Mouse (Mus musculus) embryo, embryonic 9.5 days (tissue): Measurements from ENCODE around the gene Mark4.
A peak's percentile ranks its signal among the peaks of the same experiment; 100 is the strongest.

Experiments
- DNase-seq: peaks from one replicate; pipeline ENCODE4 v3.0.0-alpha.2; 2017; ENCODE audit errors: extremely low spot score

Gene Mark4

DNA sequence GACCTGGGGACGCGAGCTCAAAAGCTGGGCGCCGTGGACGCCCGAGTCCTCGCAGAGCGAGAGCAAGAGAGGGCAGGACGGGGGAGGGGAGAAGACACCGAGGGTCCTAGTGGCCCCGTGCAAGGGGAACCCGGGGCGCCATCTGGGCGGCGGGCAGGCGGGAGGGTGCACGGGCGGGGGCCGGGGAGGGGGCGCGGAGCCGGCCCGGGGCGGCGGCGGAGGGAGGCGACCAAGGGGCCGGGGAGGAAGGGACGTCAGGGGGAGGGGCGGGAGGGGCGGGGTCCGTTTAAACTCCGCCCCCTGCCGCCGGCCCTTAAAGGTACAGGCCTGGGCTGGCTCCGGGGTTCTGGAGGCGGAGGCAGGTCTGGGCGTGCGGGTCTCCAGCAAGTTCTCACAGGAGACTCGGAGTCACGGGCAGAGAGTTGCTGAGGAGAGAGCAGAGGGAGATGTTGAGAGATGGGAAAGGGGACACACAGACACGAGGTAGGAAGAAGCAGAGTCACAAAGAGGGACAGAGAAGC is at the start of gene Mark4:
Gene Mark4 (minus strand): TSS at position 231 of the 521 bp plus-strand sequence.
- DNase-seq, result peak; percentile 92

DNA sequence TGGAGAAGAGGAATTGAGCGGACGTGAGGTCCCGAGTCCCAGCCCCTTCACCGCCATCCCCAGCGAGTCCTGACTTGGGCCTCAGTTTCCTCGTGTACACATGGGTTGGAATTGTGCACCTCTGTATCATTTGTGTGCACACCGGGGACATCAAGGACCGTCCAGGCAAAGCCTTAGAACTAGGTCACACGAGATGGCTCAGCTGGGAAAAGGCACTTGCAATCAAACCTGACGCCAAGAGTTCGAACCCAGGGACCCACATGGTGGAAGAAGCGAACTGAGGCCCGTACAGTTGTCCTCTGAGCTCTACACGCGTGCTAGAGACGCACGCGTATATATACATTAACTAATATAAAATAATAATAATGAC is 49.0 kb upstream of the Mark4 start:
- no peak for DNase-seq

- peak; percentile 77 for DNase-seq
These were observed 48.5 kb upstream of the Mark4 start for GRCm38 (mm10) chr7:19506969-19507611.

GRCm38 (mm10) chr7:19506326-19506725 is 47.7 kb upstream of the Mark4 start:
- no peak for DNase-seq

- peak; percentile 68 for DNase-seq
These were observed 45.0 kb upstream of the Mark4 start for GRCm38 (mm10) chr7:19503481-19504068.

DNA sequence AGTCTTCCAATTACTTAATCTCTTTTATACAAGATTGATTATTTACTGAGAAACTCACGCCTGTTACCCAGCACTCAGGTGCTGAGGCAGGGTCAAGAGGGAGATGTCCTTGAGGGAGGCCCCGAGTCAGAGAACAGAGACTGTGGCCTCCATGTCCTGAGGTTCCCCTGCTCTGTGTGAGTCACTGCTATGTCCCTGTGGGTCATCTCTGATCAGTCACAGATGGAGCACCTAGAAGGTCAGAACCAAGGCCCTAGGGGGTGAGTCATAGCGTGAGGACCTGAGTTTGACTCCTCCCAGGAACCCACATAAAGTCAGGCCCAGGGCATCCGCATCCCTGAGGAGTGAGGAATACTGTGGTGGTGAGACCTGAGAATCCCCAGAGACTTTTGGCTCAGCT is 43.0 kb upstream of the Mark4 start:
- DNase-seq, result no peak

- no peak for DNase-seq
These were observed 42.1 kb upstream of the Mark4 start for GRCm38 (mm10) chr7:19500420-19501363.

DNA sequence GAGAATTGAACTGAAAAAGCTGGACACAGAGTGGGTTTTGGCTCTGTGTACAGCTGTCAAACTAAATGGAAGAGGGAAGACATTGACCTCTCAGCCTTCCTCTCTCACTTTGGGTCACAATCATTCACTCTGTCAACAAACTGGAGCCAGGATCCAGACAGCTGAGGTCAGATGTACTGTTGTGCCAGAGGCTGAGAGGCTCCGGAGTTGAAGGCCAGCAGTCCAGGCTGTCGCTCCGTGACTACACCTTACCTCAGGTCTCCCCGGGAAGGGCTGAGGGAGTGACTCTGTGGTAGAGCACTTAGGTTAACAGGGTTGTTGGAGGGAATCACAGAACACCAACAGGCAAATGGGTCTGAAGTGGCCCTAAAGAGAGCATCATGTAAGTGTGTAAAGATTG is 39.7 kb upstream of the Mark4 start:
- DNase-seq, result no peak

- DNase-seq, result no peak
These were observed 37.6 kb upstream of the Mark4 start for GRCm38 (mm10) chr7:19496214-19496555.

GRCm38 (mm10) chr7:19495521-19496213 is 37.0 kb upstream of the Mark4 start:
- DNase-seq, result peak; percentile 41

DNA sequence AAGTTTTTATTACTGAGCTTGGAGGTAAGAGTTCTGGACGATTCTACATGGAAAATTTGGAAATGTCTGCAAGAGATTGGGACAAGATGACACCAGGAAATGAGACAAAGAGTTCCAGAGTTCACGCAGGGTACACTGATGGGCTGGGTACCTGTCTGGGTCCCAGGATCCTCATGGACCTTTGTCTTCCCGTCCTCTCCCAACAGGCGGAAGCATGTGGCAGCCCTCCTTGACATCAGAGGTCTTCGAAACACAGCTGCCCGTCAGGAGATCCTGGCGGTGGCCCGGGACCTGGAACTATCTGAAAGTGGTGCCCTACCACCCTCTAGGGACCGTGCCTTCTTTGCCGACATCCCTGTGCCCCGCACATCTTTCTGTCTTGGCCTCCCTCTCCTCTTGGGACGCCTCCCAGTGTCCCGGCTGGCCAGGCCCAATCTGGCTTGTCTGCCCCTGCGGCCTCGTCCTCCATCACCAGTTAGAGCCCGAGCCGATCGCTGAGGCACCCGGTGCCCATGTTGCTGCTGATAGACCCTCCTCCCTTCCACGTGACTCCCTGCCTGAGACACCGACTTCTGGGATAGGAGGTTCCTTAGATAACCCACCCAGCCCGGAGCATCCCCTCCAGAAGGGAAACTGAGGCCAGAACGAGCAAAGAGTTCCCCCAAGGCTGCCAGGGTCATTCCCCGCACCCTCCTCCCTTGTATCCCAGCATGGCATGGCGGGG is 36.3 kb upstream of the Mark4 start:
- DNase-seq, result no peak

DNA sequence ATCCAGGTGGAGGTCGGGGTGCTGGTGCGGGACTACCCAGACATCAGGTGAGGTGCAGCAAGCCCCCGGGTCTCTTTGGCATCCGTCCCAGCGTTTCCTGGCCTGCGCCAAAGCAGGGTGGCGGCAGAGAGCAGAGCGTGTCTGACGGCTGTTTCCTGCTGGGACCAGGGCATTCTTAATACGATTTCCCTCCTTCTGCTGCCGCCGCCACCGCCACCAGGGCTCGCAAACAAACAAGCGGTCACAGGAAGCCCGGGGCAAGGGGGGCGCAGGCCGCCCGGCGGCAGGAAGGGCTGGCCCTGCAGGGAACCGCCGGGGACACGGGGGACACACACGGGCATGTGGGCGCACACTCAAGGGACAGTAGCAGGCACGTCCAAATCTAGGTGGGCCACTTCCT is 33.1 kb upstream of the Mark4 start:
- peak; percentile 45 for DNase-seq

DNA sequence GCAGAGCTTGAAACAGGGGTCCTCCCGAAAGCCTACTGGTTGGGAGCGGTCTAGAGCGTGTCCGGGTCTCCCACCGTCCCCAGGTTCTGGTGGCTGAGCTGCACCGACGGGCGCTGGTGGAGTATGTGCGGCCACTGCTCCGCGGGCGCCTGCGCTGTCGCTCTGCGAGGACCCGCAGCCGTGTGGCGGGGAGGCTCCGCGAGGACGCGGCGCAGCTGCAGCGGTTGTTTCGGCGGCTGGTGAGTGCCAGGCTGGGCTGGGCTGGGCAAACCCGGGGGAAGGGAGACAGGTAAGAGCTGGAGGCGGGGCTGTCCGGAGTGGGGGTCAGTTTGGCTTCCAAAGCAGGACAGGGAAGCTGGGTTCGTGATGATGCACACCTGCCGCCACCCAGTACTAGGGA is 30.9 kb upstream of the Mark4 start:
- no peak for DNase-seq

DNA sequence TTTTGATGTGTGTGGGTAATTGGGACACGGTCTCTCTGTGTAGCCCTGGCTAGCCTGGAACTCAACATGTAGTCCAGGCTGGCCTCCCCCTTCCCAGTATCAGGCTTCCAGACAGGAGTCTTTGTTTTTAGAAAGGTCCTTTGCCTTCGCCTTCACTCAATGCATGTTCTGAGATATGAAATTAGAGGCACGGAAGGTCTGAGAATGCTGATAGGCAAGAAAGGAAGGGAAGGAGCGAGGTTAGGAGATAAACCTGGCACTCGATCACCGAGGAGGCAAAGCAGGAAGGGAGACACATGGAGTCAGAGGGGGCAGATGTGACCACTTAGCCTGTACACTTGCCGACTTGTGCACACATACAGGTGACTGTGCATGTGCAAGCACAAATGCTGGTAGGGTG is 27.9 kb upstream of the Mark4 start:
- DNase-seq, result no peak

DNA sequence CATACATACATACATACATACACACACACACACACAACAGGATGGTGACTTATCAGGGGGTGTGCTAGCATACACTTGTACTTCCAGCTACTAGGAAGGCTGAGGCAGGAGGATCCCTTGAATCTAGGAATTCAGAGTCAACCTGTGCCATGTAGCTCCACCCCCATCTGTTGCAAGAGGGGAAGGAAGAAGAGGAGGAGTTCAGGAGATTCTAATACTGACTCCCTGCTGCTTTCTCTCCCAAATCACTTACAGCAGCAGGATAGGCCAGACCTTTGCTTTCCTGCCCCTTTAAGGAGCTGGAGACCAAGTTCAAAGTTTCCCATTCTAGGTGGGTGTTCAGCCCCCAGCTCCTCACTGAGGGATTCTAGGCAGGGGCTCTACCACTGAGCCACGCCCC is 26.9 kb upstream of the Mark4 start:
- no peak for DNase-seq

DNA sequence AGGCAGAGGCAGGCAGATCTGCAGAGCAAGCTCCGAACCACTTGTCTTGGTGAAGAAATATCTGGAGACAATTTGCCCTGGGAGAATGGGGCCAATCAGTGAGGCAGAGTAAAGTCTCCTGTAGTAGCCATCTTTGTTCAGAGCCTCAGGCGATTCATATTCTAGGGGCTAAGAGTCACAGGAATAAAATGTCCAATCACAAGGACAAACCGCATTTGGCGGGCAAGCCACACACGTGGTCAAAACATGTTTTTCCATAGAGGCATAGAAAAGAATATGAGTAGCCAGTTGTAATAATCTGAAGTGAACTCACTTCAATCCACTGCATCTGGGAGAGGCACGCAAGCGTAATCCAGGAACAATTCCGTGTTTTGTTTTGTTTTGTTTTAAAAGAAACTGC is 24.7 kb upstream of the Mark4 start:
- DNase-seq, result no peak

GRCm38 (mm10) chr7:19477624-19478384 is 19.2 kb upstream of the Mark4 start:
- DNase-seq, result no peak

DNA sequence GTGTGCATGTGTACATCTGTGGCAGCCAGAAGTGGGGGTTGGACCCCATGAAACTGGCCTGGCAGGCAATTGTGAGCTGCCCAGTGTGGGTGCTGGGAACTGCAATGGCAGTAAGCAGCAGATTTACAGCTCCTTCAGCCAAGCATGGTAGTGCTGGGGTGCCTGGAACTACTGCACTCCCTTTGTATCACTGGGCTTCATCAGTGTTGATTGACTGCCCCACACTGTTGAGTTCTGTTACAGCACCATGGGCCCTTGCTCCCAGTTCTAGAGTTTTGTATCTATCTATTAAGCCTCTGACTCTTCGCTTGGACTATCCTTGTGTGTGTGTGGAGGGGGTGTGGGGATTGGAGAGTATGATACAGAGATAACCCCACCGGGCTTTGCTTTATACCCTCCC is 18.5 kb upstream of the Mark4 start:
- DNase-seq, result no peak

- peak; percentile 74 for DNase-seq
These were observed 15.3 kb upstream of the Mark4 start for GRCm38 (mm10) chr7:19473875-19474443.

DNA sequence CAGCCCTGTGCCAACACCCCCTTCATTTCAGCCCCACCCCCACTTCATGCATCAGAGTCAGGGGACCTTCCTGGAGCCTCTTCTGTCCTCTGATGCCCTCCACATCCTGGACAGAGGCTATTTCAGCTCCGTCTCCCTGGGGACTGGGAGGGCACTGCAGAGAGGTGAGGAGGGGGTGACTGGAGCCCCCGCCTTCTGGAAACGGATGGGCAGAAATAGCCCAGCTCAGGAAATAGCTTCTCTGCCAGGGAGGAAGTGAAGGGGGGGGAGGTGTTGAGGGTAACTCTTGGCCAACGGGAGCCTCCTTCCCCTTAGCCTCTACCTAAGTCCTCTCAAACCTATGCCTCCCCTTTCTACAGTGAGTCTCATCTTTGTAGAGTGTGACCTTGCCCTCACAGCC is 13.8 kb upstream of the Mark4 start:
- no peak for DNase-seq
